18 mouse cellular contexts compared by ENCODE assay signal in the genomic region with DNA sequence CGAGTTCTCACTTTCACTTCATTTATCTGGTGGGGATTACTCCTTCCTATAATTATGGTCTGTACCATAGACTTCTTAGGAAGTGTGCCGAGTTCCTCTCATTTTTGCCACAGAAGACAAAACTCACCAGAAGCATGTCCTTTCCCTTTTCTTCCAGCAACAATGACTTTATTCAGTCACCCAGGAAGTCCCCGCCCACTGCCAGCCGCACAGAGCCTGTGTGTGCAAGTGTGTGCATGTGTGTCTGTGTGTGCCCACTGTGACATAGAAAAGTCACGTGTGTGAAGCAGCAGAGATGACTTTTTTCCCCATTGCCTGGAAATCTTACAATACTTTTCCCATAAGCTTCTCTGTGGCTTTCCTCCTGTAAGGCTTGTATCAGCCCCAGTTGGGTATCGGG.
DNase-seq lines count a peak whose midpoint lies in the region.
"Had no signal": no experiment of that assay in that cellular context is flagged by ENCODE, and none has a peak within 500 bp of the region (broad histone marks: within the 10 kb centered on the region; RNA-seq: fewer than 3 reads in every experiment).

No protein-coding gene starts in this region.

- no peaks in the 10 kb centered on the region for H3K4me1 ChIP-seq in brown adipose tissue, adult 24 weeks (ENCODE audit: control insufficient read depth, insufficient read depth, insufficient read length, low read length)
- H3K4me1 ChIP-seq in megakaryocyte, embryonic 14.5 days = peaks cover 51% of the 10 kb centered on the region
- H3K4me1 ChIP-seq: embryonic facial prominence, embryonic 15.5 days; hindbrain, embryonic 12.5 days; limb, embryonic 13.5 days had no signal

- DNase-seq in thymus, postnatal 14 days = peak; percentile 30
- no peak for DNase-seq in thymus, adult 18-20 months
- peak; percentile 44 for DNase-seq in thymus, postnatal 4 days
- DNase-seq in kidney, postnatal 4 days = no peak
- no peak for DNase-seq in retina, embryonic 14.5 days (ENCODE audit: low spot score)
- DNase-seq: adrenal gland, adult 8-10 months; forebrain, postnatal 0 days; kidney, adult 9 months; lung, embryonic 14.5 days; right cerebral cortex, postnatal 25 days had no signal

- no peaks in the 10 kb centered on the region for H3K27me3 ChIP-seq in megakaryocyte, embryonic 14.5 days (replicated peaks)
- H3K27me3 ChIP-seq: embryonic facial prominence, embryonic 15.5 days; heart, embryonic 15.5 days; hindbrain, embryonic 12.5 days; limb, embryonic 13.5 days; midbrain, embryonic 12.5 days had no signal

- peak overlapping the region; percentile 53; the same call in 1 of the 2 replicates for H3K27ac ChIP-seq in brown adipose tissue, adult 24 weeks (replicated peaks; ENCODE audit: low read depth, low read length)
- H3K27ac ChIP-seq: embryonic facial prominence, embryonic 15.5 days; heart, embryonic 15.5 days; hindbrain, embryonic 12.5 days; layer of hippocampus, adult 2 months; limb, embryonic 13.5 days; midbrain, embryonic 12.5 days had no signal

- H3K36me3 ChIP-seq in megakaryocyte, embryonic 14.5 days (replicated peaks; ENCODE audit: low read length) = peaks cover 2% of the 10 kb centered on the region
- H3K36me3 ChIP-seq: embryonic facial prominence, embryonic 15.5 days; heart, embryonic 15.5 days; hindbrain, embryonic 12.5 days; limb, embryonic 13.5 days; midbrain, embryonic 12.5 days had no signal

- no peak overlapping the region for H3K4me3 ChIP-seq in brown adipose tissue, adult 24 weeks (ENCODE audit: insufficient read depth, low read depth, low read length)
- H3K4me3 ChIP-seq in megakaryocyte, embryonic 14.5 days (replicated peaks) = peak overlapping the region; percentile 55
- H3K4me3 ChIP-seq: embryonic facial prominence, embryonic 15.5 days; heart, embryonic 15.5 days; hindbrain, embryonic 12.5 days; layer of hippocampus, adult 2 months; limb, embryonic 13.5 days; midbrain, embryonic 12.5 days had no signal

- peaks cover 3% of the 10 kb centered on the region for H3K9me3 ChIP-seq in megakaryocyte, embryonic 14.5 days
- H3K9me3 ChIP-seq: embryonic facial prominence, embryonic 15.5 days; heart, embryonic 15.5 days; hindbrain, embryonic 12.5 days; limb, embryonic 13.5 days; midbrain, embryonic 12.5 days had no signal

Comparison
In these comparisons a context has a peak if more than half of its experiments do, and no peak if none do; other contexts are left out.
1. DNase-seq: peak in thymus, postnatal 14 days (single experiment) and thymus, postnatal 4 days (single experiment); none in thymus, adult 18-20 months (0 of 2), kidney, postnatal 4 days (0 of 2) and retina, embryonic 14.5 days (single experiment).